30 mouse cellular contexts compared by ENCODE assay signal in the genomic region with DNA sequence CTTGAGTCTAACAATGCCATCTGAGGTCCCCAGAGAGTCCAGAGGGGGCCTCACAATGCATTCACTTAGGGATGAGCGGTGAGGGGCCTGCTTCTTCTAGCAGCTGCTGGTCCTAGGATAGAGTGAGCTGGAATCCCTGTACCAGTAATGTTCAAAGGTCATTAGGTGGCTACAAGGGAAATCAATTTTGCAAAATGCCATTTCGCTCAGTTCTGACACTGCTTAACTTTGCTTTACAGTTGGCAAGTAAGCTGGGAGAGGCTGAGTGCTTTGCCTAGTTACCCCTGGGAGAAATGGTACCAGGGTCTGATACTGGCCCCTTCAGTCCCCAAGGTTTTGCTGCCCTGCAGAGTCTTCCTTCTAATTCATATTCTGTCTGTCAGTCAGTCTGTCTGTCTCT. TPM values are rescaled to one million over a fixed set of nuclear protein-coding genes. Genes with fewer than 3 reads are reported as not detected.
"Had no signal": no experiment of that assay in that cellular context is flagged by ENCODE, and none has a peak within 500 bp of the region (broad histone marks: within the 10 kb centered on the region; RNA-seq: fewer than 3 reads in every experiment).

No protein-coding gene starts in this region.

- H3K9me3 ChIP-seq: forebrain, embryonic 15.5 days; heart, embryonic 13.5 days; heart, embryonic 15.5 days; hindbrain, embryonic 13.5 days; hindbrain, embryonic 15.5 days; limb, embryonic 12.5 days had no signal

- DNase-seq: forebrain, postnatal 0 days; gastrocnemius, postnatal 14 days; gastrocnemius, postnatal 36 days; heart, adult 18-20 months; heart, postnatal 14 days; heart, postnatal 36 days; kidney, adult 11 months; kidney, adult 2 months; kidney, adult 9 months; kidney, postnatal 10 days; kidney, postnatal 25 days; kidney, postnatal 4 days had no signal

- H3K9ac ChIP-seq: forebrain, embryonic 15.5 days; forebrain, postnatal 0 days; heart, embryonic 13.5 days; heart, embryonic 15.5 days; hindbrain, embryonic 13.5 days; hindbrain, embryonic 15.5 days; limb, embryonic 12.5 days; liver, embryonic 14.5 days had no signal

- ATAC-seq: forebrain, embryonic 15.5 days; forebrain, postnatal 0 days; hindbrain, postnatal 0 days; intestine, embryonic 16.5 days had no signal

- H3K4me3 ChIP-seq: forebrain, embryonic 15.5 days; heart, embryonic 13.5 days; heart, embryonic 15.5 days; hindbrain, embryonic 13.5 days; hindbrain, embryonic 15.5 days; layer of hippocampus, adult 2 months; left cerebral cortex, adult 2 months; limb, embryonic 12.5 days had no signal

- H3K4me2 ChIP-seq: forebrain, embryonic 15.5 days; heart, embryonic 11.5 days; heart, embryonic 13.5 days; heart, embryonic 15.5 days; hindbrain, embryonic 13.5 days; hindbrain, embryonic 15.5 days; limb, embryonic 12.5 days had no signal

- H3K27me3 ChIP-seq: forebrain, embryonic 15.5 days; heart, embryonic 13.5 days; heart, embryonic 15.5 days; hindbrain, embryonic 13.5 days; hindbrain, embryonic 15.5 days; limb, embryonic 12.5 days had no signal

- H3K4me1 ChIP-seq: forebrain, embryonic 15.5 days; heart, embryonic 13.5 days; heart, embryonic 15.5 days; hindbrain, embryonic 13.5 days; hindbrain, embryonic 15.5 days; limb, embryonic 12.5 days had no signal

- H3K27ac ChIP-seq: forebrain, embryonic 15.5 days; heart, embryonic 13.5 days; heart, embryonic 15.5 days; hindbrain, embryonic 13.5 days; hindbrain, embryonic 15.5 days; hindbrain, postnatal 0 days; layer of hippocampus, adult 2 months; left cerebral cortex, adult 2 months; limb, embryonic 12.5 days; liver, embryonic 14.5 days had no signal

RNA-seq across cellular contexts. Expression of a gene that starts 39.1 kb away (rescaled TPM):
- total RNA-seq: forebrain, postnatal 0 days; gastrocnemius, adult 18-20 months; gastrocnemius, adult 8-10 months; gastrocnemius, postnatal 14 days; gastrocnemius, postnatal 36 days; heart, adult 18-20 months; heart, postnatal 36 days; hematopoietic stem cell, adult 5-6 weeks; hindbrain, postnatal 0 days; layer of hippocampus, adult 2 months; layer of hippocampus, postnatal 10 days; layer of hippocampus, postnatal 25 days; left cerebral cortex, adult 2 months; left cerebral cortex, postnatal 36 days had no signal
